In the genomic region with DNA sequence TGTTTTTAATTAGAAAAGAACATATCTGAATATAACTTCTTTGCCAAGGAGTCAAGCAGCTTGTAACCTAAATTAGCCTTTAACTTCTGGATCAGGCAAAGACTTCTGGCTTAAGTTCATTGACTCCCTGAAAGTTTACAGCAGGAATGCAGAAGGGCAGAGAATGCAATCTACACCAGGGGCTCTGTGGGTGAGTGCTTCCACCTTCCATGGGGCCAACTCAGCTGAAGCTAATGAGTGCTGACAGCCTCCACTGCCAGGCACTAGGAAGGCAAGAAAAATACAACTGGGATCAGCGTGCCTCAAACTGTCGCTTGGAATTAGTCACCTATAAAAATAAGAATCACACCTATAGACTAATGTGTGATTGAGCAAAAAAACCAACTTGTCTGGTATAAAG, we compare ENCODE assay signal across 16 mouse cellular contexts.
DNase-seq lines count a peak whose midpoint lies in the region; ATAC-seq lines count a peak whose summit lies in the region.
"Had no signal": no experiment of that assay in that cellular context is flagged by ENCODE, and none has a peak within 500 bp of the region (broad histone marks: within the 10 kb centered on the region; RNA-seq: fewer than 3 reads in every experiment).

No protein-coding gene starts in this region.

- no peak overlapping the region for H3K4me2 ChIP-seq in heart, embryonic 15.5 days
- H3K4me2 ChIP-seq: forebrain, embryonic 12.5 days; stomach, embryonic 15.5 days had no signal

- no peak overlapping the region for H3K9ac ChIP-seq in heart, embryonic 15.5 days
- H3K9ac ChIP-seq: forebrain, embryonic 12.5 days; stomach, embryonic 15.5 days had no signal

- H3K4me1 ChIP-seq in heart, embryonic 15.5 days (replicated peaks): peaks cover 17% of the 10 kb centered on the region
- H3K4me1 ChIP-seq in embryonic facial prominence, embryonic 10.5 days: peaks cover 3% of the 10 kb centered on the region; the same call in 1 of the 2 replicates
- H3K4me1 ChIP-seq: forebrain, embryonic 12.5 days; hindbrain, embryonic 10.5 days had no signal

- H3K36me3 ChIP-seq in heart, embryonic 15.5 days: no peaks in the 10 kb centered on the region
- H3K36me3 ChIP-seq in embryonic facial prominence, embryonic 10.5 days (replicated peaks): no peaks in the 10 kb centered on the region
- H3K36me3 ChIP-seq: forebrain, embryonic 12.5 days; G1E; hindbrain, embryonic 10.5 days; stomach, embryonic 15.5 days had no signal

- WGBS in heart, embryonic 15.5 days: 53% methylated on average over 2 of the region's 2 CpGs
- WGBS in embryonic facial prominence, embryonic 10.5 days: 64% methylated on average over 2 of the region's 2 CpGs

- no peaks in the 10 kb centered on the region for H3K9me3 ChIP-seq in heart, embryonic 15.5 days (replicated peaks)
- no peaks in the 10 kb centered on the region for H3K9me3 ChIP-seq in embryonic facial prominence, embryonic 10.5 days
- H3K9me3 ChIP-seq: forebrain, embryonic 12.5 days; hindbrain, embryonic 10.5 days; stomach, embryonic 15.5 days had no signal

- intact Hi-C loops in heart, postnatal 25 days (cut with DNase I): no loop called here

- peak overlapping the region; percentile 40; the same call in 1 of the 2 replicates for H3K27ac ChIP-seq in heart, embryonic 15.5 days
- no peak overlapping the region for H3K27ac ChIP-seq in embryonic facial prominence, embryonic 10.5 days (replicated peaks)
- H3K27ac ChIP-seq: forebrain, embryonic 12.5 days; hindbrain, embryonic 10.5 days; stomach, embryonic 15.5 days had no signal

- DNase-seq in cerebellum, adult 18-20 months: peak; percentile 18 to 33
- no peak for DNase-seq in cerebellum, adult 8-10 months
- no peak for DNase-seq in heart, postnatal 25 days (ENCODE audit: low spot score)
- DNase-seq in embryonic facial prominence, embryonic 10.5 days (ENCODE audit: low spot score): peak; percentile 47
- peak; percentile 38 for DNase-seq in kidney, postnatal 14 days
- DNase-seq in adrenal gland, adult 2 months: no peak
- no peak for DNase-seq in frontal cortex, adult 2 months (ENCODE audit: extremely low spot score in 1 of 2, low spot score in 1 of 2)
- DNase-seq: gastrocnemius, postnatal 14 days; lung, adult 2 months; right cerebral cortex, postnatal 14 days had no signal

- H3K4me3 ChIP-seq in heart, embryonic 15.5 days: no peak overlapping the region
- no peak overlapping the region for H3K4me3 ChIP-seq in embryonic facial prominence, embryonic 10.5 days
- H3K4me3 ChIP-seq: forebrain, embryonic 12.5 days; hindbrain, embryonic 10.5 days; stomach, embryonic 15.5 days had no signal

- no peak for ATAC-seq in heart, embryonic 15.5 days (replicated peaks; ENCODE audit: insufficient number of reproducible peaks, insufficient read depth, low FRiP score, low read depth)
- ATAC-seq: CD4-positive, CD25-positive, alpha-beta regulatory T cell, adult 4 months had no signal

- no peaks in the 10 kb centered on the region for H3K27me3 ChIP-seq in heart, embryonic 15.5 days
- no peaks in the 10 kb centered on the region for H3K27me3 ChIP-seq in embryonic facial prominence, embryonic 10.5 days (replicated peaks; ENCODE audit: low read depth, poor library complexity, severe bottlenecking)
- H3K27me3 ChIP-seq: forebrain, embryonic 12.5 days; stomach, embryonic 15.5 days had no signal

Comparison
In these comparisons a context has a peak if more than half of its experiments do, and no peak if none do; other contexts are left out.
1. DNase-seq: peak in cerebellum, adult 18-20 months (2 of 2), embryonic facial prominence, embryonic 10.5 days (single experiment) and kidney, postnatal 14 days (single experiment); none in cerebellum, adult 8-10 months (single experiment), heart, postnatal 25 days (single experiment), adrenal gland, adult 2 months (single experiment) and frontal cortex, adult 2 months (0 of 2).